In the genomic region with DNA sequence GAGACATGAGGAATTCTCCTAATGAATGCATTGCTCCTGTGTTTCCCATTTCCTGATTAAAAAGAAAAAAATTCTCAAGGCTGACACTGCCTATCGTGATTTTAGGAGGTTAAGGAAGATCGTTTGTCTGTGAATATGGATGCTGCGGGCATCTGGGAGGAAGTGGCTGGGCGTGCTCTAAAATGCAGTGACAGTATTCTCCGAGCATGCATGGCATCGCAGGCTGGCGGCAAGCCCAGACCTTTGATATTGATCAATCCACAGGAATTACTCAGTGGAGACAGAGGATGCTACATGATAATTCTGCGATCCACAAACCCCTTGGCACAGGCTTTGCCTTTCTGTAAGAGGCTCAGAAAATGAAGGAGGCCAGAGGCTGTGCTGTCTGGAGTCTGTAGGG, we compare ENCODE assay signal across 9 mouse cellular contexts.
DNase-seq lines count a peak whose midpoint lies in the region; ATAC-seq and TF ChIP-seq lines count a peak whose summit lies in the region.
"Had no signal": no experiment of that assay in that cellular context is flagged by ENCODE, and none has a peak within 500 bp of the region (broad histone marks: within the 10 kb centered on the region; RNA-seq: fewer than 3 reads in every experiment).

No protein-coding gene starts in this region.

- TF ChIP-seq CTCF in gastrocnemius, adult 2 months (IDR thresholded peaks at IDR 0.05), result no peak
- no peak for TF ChIP-seq CTCF in C2C12 (IDR thresholded peaks at IDR 0.05; ENCODE audit: control insufficient read depth, insufficient read depth, insufficient read length)
- no peak; the same call in 1 of the 2 replicates for TF ChIP-seq CTCF in layer of hippocampus, adult 2 months (conservative IDR thresholded peaks at IDR 0.05)

- H3K9ac ChIP-seq in forebrain, embryonic 12.5 days, result peak overlapping the region; percentile 21; the same call in 1 of the 2 replicates
- peak overlapping the region; percentile 38 for H3K9ac ChIP-seq in neural tube, embryonic 13.5 days
- H3K9ac ChIP-seq: liver, embryonic 14.5 days had no signal

- peak overlapping the region; percentile 84 for H3K27ac ChIP-seq in gastrocnemius, adult 2 months
- peak overlapping the region; percentile 98 for H3K27ac ChIP-seq in forebrain, embryonic 12.5 days
- H3K27ac ChIP-seq in layer of hippocampus, adult 2 months, result peak overlapping the region; percentile 78
- H3K27ac ChIP-seq in neural tube, embryonic 13.5 days (replicated peaks), result peak overlapping the region; percentile 93
- H3K27ac ChIP-seq: liver, embryonic 14.5 days had no signal

- H3K27me3 ChIP-seq in C2C12 (ENCODE audit: control insufficient read depth, insufficient read depth, insufficient read length), result no peaks in the 10 kb centered on the region
- no peaks in the 10 kb centered on the region for H3K27me3 ChIP-seq in forebrain, embryonic 12.5 days
- H3K27me3 ChIP-seq in neural tube, embryonic 13.5 days, result no peaks in the 10 kb centered on the region

- peaks cover 58% of the 10 kb centered on the region for H3K4me1 ChIP-seq in forebrain, embryonic 12.5 days
- peaks cover 59% of the 10 kb centered on the region for H3K4me1 ChIP-seq in neural tube, embryonic 13.5 days (replicated peaks)

- peak; percentile 49 for DNase-seq in gastrocnemius, adult 2 months
- no peak for DNase-seq in gastrocnemius, adult 18-20 months (ENCODE audit: low spot score)
- DNase-seq in layer of hippocampus, adult 2 months (ENCODE audit: low spot score in 2 of 2), result peak; percentile 47 to 49
- DNase-seq in ovary, postnatal 10 days (ENCODE audit: low spot score), result no peak
- no peak for DNase-seq in thymus, postnatal 36 days

- no peaks in the 10 kb centered on the region for H3K9me3 ChIP-seq in forebrain, embryonic 12.5 days
- H3K9me3 ChIP-seq in neural tube, embryonic 13.5 days, result no peaks in the 10 kb centered on the region

- peak; percentile 12; the same call in 1 of the 2 replicates for ATAC-seq in forebrain, embryonic 12.5 days (ENCODE audit: low FRiP score)
- ATAC-seq in neural tube, embryonic 13.5 days (ENCODE audit: low read depth), result peak; percentile 52

- H3K4me3 ChIP-seq in gastrocnemius, adult 2 months, result peak overlapping the region; percentile 61
- no peak overlapping the region for H3K4me3 ChIP-seq in C2C12 (ENCODE audit: insufficient read depth, poor library complexity, severe bottlenecking)
- H3K4me3 ChIP-seq in forebrain, embryonic 12.5 days (replicated peaks), result no peak overlapping the region
- H3K4me3 ChIP-seq in layer of hippocampus, adult 2 months, result peak overlapping the region; percentile 14
- no peak overlapping the region for H3K4me3 ChIP-seq in neural tube, embryonic 13.5 days

- no peaks in the 10 kb centered on the region for H3K79me2 ChIP-seq in C2C12 (ENCODE audit: control insufficient read depth, insufficient read depth)

- no peak overlapping the region for H3ac ChIP-seq in C2C12 (ENCODE audit: control insufficient read depth, insufficient read length, low read depth)

- H3K36me3 ChIP-seq in C2C12 (ENCODE audit: control insufficient read depth, insufficient read depth), result no peaks in the 10 kb centered on the region
- H3K36me3 ChIP-seq in forebrain, embryonic 12.5 days (replicated peaks), result no peaks in the 10 kb centered on the region
- H3K36me3 ChIP-seq in neural tube, embryonic 13.5 days, result no peaks in the 10 kb centered on the region

- intact Hi-C loops in gastrocnemius, adult 2 months (cut with DNase I), result no loop called here

- 9% methylated on average over 8 of the region's 8 CpGs for WGBS in forebrain, embryonic 12.5 days
- WGBS in neural tube, embryonic 13.5 days, result 9% methylated on average over 8 of the region's 8 CpGs

- peak overlapping the region; percentile 38 for H3K4me2 ChIP-seq in forebrain, embryonic 12.5 days
- H3K4me2 ChIP-seq in neural tube, embryonic 13.5 days, result peak overlapping the region; percentile 35

- no peaks in the 10 kb centered on the region for H3K79me3 ChIP-seq in C2C12 (ENCODE audit: low read depth)

TF ChIP-seq in C2C12, 6 proteins besides CTCF, POLR2A, EP300 and RAD21:
- TF ChIP-seq MYOG (IDR thresholded peaks at IDR 0.05; ENCODE audit: control insufficient read depth, extremely low read depth, insufficient read length) (no peak), MYOD1 (IDR thresholded peaks at IDR 0.05; ENCODE audit: control insufficient read depth, insufficient read length, low read depth) (peak; percentile 46)

Comparison
In these comparisons a context has a peak if more than half of its experiments do, and no peak if none do; other contexts are left out.
1. DNase-seq: peak in gastrocnemius, adult 2 months (single experiment) and layer of hippocampus, adult 2 months (2 of 2); none in gastrocnemius, adult 18-20 months (single experiment), ovary, postnatal 10 days (single experiment) and thymus, postnatal 36 days (0 of 2).
2. H3K4me3 ChIP-seq: peak in gastrocnemius, adult 2 months (single experiment) and layer of hippocampus, adult 2 months (single experiment); none in C2C12 (single experiment), forebrain, embryonic 12.5 days (single experiment) and neural tube, embryonic 13.5 days (single experiment).
3. Peak in every context shown above with its lines, with median percentiles within 50 percentile points of each other: H3K27ac ChIP-seq.